Mouse (Mus musculus) left cerebral cortex, postnatal 4 days (tissue): ENCODE measurements around the gene Taar5. TPM values are rescaled to one million over a fixed set of nuclear protein-coding genes. Genes with fewer than 3 reads are reported as not detected.

ENCODE experiments used
- DNase-seq: peaks from one replicate; pipeline ENCODE4 v3.0.0-alpha.2; 2022
- intact Hi-C: fragments of 180-260 bp; cut with DNase I; formaldehyde crosslinking; loops from one replicate; pipeline ENCODE4 v1.15.1; 2025
- total RNA-seq, 2 experiments: library from RNA; stranded (reverse); gene quantifications; 2 replicates each; pipeline ENCODE4 v1.2.3; 2021

Gene Taar5
- total RNA-seq, 2 experiments from 2014 or later, result not detected

- intact Hi-C loops, result no loop called here
- DNase-seq, result no peak
These were observed 36.5 kb downstream of the Taar5 start for GRCm38 (mm10) chr10:24007034-24007433.

GRCm38 (mm10) chr10:24008143-24008542, 37.6 kb downstream of the Taar5 start:
- no peak for DNase-seq
- intact Hi-C loops, result no loop called here

Other genes with a start within 250 kb of the Taar5 start
- gene Rps12, start 183.4 kb upstream of the Taar5 start, total RNA-seq, result 100 to 1,000 TPM; 369 TPM
- 10 to 100 TPM; 23.4 to 26.9 TPM for gene Slc18b1, start 173.7 kb upstream of the Taar5 start, total RNA-seq
- gene Vnn3, start 119.2 kb upstream of the Taar5 start, total RNA-seq, result under 1 TPM in 1 of 2 experiments, not detected in 1; 0.20 TPM
- under 1 TPM; 0.32 to 0.38 TPM for gene Vnn1, start 76.0 kb upstream of the Taar5 start, total RNA-seq
- not detected for gene Taar1, start 50.4 kb upstream of the Taar5 start, total RNA-seq
- not detected for gene Taar2, start 32.1 kb upstream of the Taar5 start, total RNA-seq
- not detected for gene Taar3, start 21.1 kb upstream of the Taar5 start, total RNA-seq
- gene Taar4, start 10.2 kb upstream of the Taar5 start, total RNA-seq, result not detected
- not detected for gene Taar6, start 14.9 kb downstream of the Taar5 start, total RNA-seq
- not detected for gene Taar7a, start 22.8 kb downstream of the Taar5 start, total RNA-seq
- gene Taar7b, start 29.2 kb downstream of the Taar5 start, total RNA-seq, result not detected
- not detected for gene Taar7d, start 56.5 kb downstream of the Taar5 start, total RNA-seq
- gene Taar7e, start 66.9 kb downstream of the Taar5 start, total RNA-seq, result not detected
- gene Taar7f, start 78.8 kb downstream of the Taar5 start, total RNA-seq, result not detected
- gene Taar8a, start 105.8 kb downstream of the Taar5 start, total RNA-seq, result not detected
- not detected for gene Taar8b, start 121.6 kb downstream of the Taar5 start, total RNA-seq
- not detected for gene Taar8c, start 131.2 kb downstream of the Taar5 start, total RNA-seq
- not detected for gene Taar9, start 138.8 kb downstream of the Taar5 start, total RNA-seq
- 100 to 1,000 TPM; 258 to 263 TPM for gene Stx7, start 178.6 kb downstream of the Taar5 start, total RNA-seq